Mouse (Mus musculus) 3T3-L1 (cell line): ENCODE data around the gene Ttc12.

Experiments used
- DNase-seq: peaks from one replicate; pipeline ENCODE4 v3.0.0-alpha.2; 2015; ENCODE audit warnings: low read depth, low spot score

The Ttc12 gene

GRCm38 (mm10) chr9:49392242-49392641 lies 93.8 kb downstream of the Ttc12 start:
- no peak for DNase-seq
